ENCODE assay signal across 13 mouse cellular contexts in the genomic region with DNA sequence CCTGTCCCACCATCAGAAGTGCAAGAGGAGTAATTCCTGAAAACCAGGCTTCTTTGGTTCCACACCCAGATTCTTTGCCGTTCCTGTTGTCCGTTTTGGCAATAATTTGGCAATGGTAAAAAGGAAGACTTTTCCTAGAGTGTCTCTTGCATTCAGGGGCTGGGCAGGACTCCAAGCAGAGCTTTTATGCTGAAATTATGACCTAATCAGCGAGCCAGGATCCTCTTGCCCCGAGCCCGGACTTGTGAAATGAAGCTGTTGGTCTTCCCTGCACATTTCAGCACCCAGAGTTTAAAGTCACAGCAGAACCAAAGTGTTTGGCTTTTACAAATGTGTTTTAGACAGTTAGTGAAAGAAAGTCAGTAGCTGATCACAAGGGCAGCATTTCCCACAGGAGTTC.
A peak's percentile ranks its signal among the peaks of the same experiment; 100 is the strongest.
DNase-seq lines count a peak whose midpoint lies in the region; ATAC-seq and TF ChIP-seq lines count a peak whose summit lies in the region.
"Had no signal": no experiment of that assay in that cellular context is flagged by ENCODE, and none has a peak within 500 bp of the region (broad histone marks: within the 10 kb centered on the region; RNA-seq: fewer than 3 reads in every experiment).

No protein-coding gene starts in this region.

- no peak for TF ChIP-seq CTCF in forebrain, postnatal 0 days (IDR thresholded peaks at IDR 0.05; ENCODE audit: low read depth)
- TF ChIP-seq CTCF in left cerebral cortex, adult 2 months (IDR thresholded peaks at IDR 0.05), result no peak

- no peak overlapping the region for H3K9ac ChIP-seq in forebrain, embryonic 14.5 days (ENCODE audit: low read length)
- no peak overlapping the region for H3K9ac ChIP-seq in forebrain, postnatal 0 days
- H3K9ac ChIP-seq: embryonic facial prominence, embryonic 13.5 days; liver, embryonic 13.5 days had no signal

- H3K9me3 ChIP-seq in forebrain, embryonic 14.5 days (replicated peaks; ENCODE audit: control insufficient read depth, low read length), result no peaks in the 10 kb centered on the region
- no peaks in the 10 kb centered on the region for H3K9me3 ChIP-seq in forebrain, postnatal 0 days (ENCODE audit: low read length)
- H3K9me3 ChIP-seq: embryonic facial prominence, embryonic 13.5 days; liver, embryonic 13.5 days had no signal

- WGBS in forebrain, embryonic 14.5 days, result 29% methylated on average over 5 of the region's 5 CpGs
- 31% methylated on average over 5 of the region's 5 CpGs for WGBS in forebrain, postnatal 0 days

- H3K4me1 ChIP-seq in forebrain, embryonic 14.5 days (ENCODE audit: control insufficient read depth, insufficient read depth, low read length), result peaks cover 5% of the 10 kb centered on the region; the same call in 1 of the 2 replicates
- peaks cover 5% of the 10 kb centered on the region for H3K4me1 ChIP-seq in forebrain, postnatal 0 days (ENCODE audit: insufficient read depth)
- H3K4me1 ChIP-seq: embryonic facial prominence, embryonic 13.5 days; liver, embryonic 13.5 days had no signal

- ATAC-seq in forebrain, embryonic 14.5 days, result no peak
- no peak for ATAC-seq in forebrain, postnatal 0 days
- ATAC-seq: intestine, postnatal 0 days had no signal

- H3K4me3 ChIP-seq in forebrain, embryonic 14.5 days (ENCODE audit: low read depth, low read length), result no peak overlapping the region
- H3K4me3 ChIP-seq in forebrain, postnatal 0 days (ENCODE audit: low read depth, low read length), result no peak overlapping the region
- no peak overlapping the region for H3K4me3 ChIP-seq in left cerebral cortex, adult 2 months
- H3K4me3 ChIP-seq: embryonic facial prominence, embryonic 13.5 days; liver, embryonic 13.5 days had no signal

- intact Hi-C loops in heart, postnatal 10 days (cut with DNase I), result no loop called here
- intact Hi-C loops in left cerebral cortex, adult 2 months (cut with DNase I), result no loop called here

- no peak overlapping the region for H3K27ac ChIP-seq in forebrain, embryonic 14.5 days (ENCODE audit: low read depth, low read length)
- no peak overlapping the region for H3K27ac ChIP-seq in forebrain, postnatal 0 days (ENCODE audit: low read depth, low read length)
- H3K27ac ChIP-seq in left cerebral cortex, adult 2 months, result no peak overlapping the region
- H3K27ac ChIP-seq: embryonic facial prominence, embryonic 13.5 days; liver, embryonic 13.5 days had no signal

- H3K4me2 ChIP-seq in forebrain, embryonic 14.5 days (ENCODE audit: low read length), result no peak overlapping the region
- no peak overlapping the region for H3K4me2 ChIP-seq in forebrain, postnatal 0 days (ENCODE audit: low read depth)
- H3K4me2 ChIP-seq: embryonic facial prominence, embryonic 13.5 days; liver, embryonic 13.5 days had no signal

- DNase-seq in forebrain, embryonic 14.5 days (ENCODE audit: low spot score), result peak; percentile 57
- no peak for DNase-seq in forebrain, postnatal 0 days
- peak; percentile 8 for DNase-seq in ovary, postnatal 36 days (ENCODE audit: low spot score)
- DNase-seq in ovary, adult 18-20 months (ENCODE audit: low spot score), result no peak
- peak; percentile 50 to 56 for DNase-seq in heart, postnatal 10 days
- peak; percentile 7 for DNase-seq in lung, postnatal 25 days (ENCODE audit: low spot score)
- DNase-seq in testis, postnatal 14 days (ENCODE audit: low spot score), result no peak
- no peak for DNase-seq in left cerebral cortex, adult 2 months (ENCODE audit: extremely low spot score in 1 of 2, low spot score in 2 of 2)
- DNase-seq: liver, embryonic 13.5 days; midbrain, embryonic 14.5 days; retina, postnatal 1 day had no signal

- no peaks in the 10 kb centered on the region for H3K36me3 ChIP-seq in forebrain, embryonic 14.5 days (ENCODE audit: control insufficient read depth, insufficient read depth, low read length)
- no peaks in the 10 kb centered on the region for H3K36me3 ChIP-seq in forebrain, postnatal 0 days (ENCODE audit: insufficient read depth)
- H3K36me3 ChIP-seq: embryonic facial prominence, embryonic 13.5 days; liver, embryonic 13.5 days had no signal

- H3K27me3 ChIP-seq in forebrain, embryonic 14.5 days (replicated peaks; ENCODE audit: control insufficient read depth, insufficient read depth, low read length), result no peaks in the 10 kb centered on the region
- H3K27me3 ChIP-seq in forebrain, postnatal 0 days (ENCODE audit: insufficient read depth, low read length), result no peaks in the 10 kb centered on the region
- H3K27me3 ChIP-seq: embryonic facial prominence, embryonic 13.5 days; liver, embryonic 13.5 days had no signal

Comparison
In these comparisons a context has a peak if more than half of its experiments do, and no peak if none do; other contexts are left out.
1. DNase-seq: peak in forebrain, embryonic 14.5 days (single experiment), ovary, postnatal 36 days (single experiment), heart, postnatal 10 days (2 of 2) and lung, postnatal 25 days (single experiment); none in forebrain, postnatal 0 days (single experiment), ovary, adult 18-20 months (single experiment), testis, postnatal 14 days (single experiment) and left cerebral cortex, adult 2 months (0 of 2).